Mouse (Mus musculus): Measurements from ENCODE around the gene Npnt.

DNA sequence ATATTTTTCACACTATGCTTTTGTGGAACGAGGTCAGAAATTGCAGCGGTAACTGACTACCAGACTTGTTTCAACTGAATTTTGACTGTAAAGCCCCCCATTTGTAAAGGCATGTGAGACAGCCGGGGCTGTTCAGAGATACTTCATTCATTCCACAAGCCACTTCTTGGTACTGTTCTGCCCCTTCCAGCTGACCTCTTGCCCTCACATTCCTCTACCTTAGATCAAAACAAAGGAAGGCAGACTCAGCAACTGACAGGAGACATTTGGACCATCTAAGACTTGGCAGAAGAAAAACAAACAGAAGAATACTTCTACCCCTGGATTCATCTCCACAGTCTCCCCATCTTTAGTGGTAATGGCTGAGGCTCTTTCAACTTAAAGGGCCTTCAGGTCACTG is 5.5 kb downstream of the Npnt start:
- TF ChIP-seq MAX (IDR thresholded peaks at IDR 0.05) (no peak), CTCF (IDR thresholded peaks at IDR 0.05; ENCODE audit: control insufficient read depth, insufficient read depth, insufficient read length) (no peak)

Measured in C2C12 (cell line).